Mouse (Mus musculus) myocyte (in vitro differentiated cells): ENCODE measurements around the gene Acsf3. TPM values are rescaled to one million over a fixed set of nuclear protein-coding genes. Genes with fewer than 3 reads are reported as not detected.

Experiments used
- H3K27me3 ChIP-seq: one replicate; pipeline ENCODE4 v1.6.1; 2011; ENCODE audit not compliant: control insufficient read depth, insufficient read depth, insufficient read length
- H3K36me3 ChIP-seq: one replicate; pipeline ENCODE4 v1.6.1; 2011; ENCODE audit not compliant: control insufficient read depth, insufficient read depth
- H3K4me2 ChIP-seq: one replicate; pipeline ENCODE4 v1.6.1; 2011; ENCODE audit warnings: low read depth, control low read depth
- H3K4me3 ChIP-seq: one replicate; pipeline ENCODE4 v1.5.1; 2011; ENCODE audit warnings: mild to moderate bottlenecking, control low read depth, moderate library complexity
- H3K79me2 ChIP-seq: one replicate; pipeline ENCODE4 v1.6.1; 2011; ENCODE audit not compliant: control insufficient read depth, insufficient read depth
- H3ac ChIP-seq: one replicate; pipeline ENCODE4 v1.6.1; 2011; ENCODE audit not compliant: control insufficient read depth, insufficient read length
- CEBPB ChIP-seq: IDR thresholded peaks from 2 replicates; pipeline ENCODE4 v1.6.1; 2011; ENCODE audit warnings: mild to moderate bottlenecking, moderate library complexity; ENCODE audit not compliant: poor library complexity, insufficient read depth, severe bottlenecking
- E2F4 ChIP-seq: IDR thresholded peaks from one replicate; pipeline ENCODE4 v1.6.1; 2011; ENCODE audit warnings: mild to moderate bottlenecking, control low read depth, moderate library complexity; ENCODE audit not compliant: insufficient read depth
- MAX ChIP-seq: IDR thresholded peaks from one replicate; pipeline ENCODE4 v1.6.1; 2011; ENCODE audit warnings: low read depth, mild to moderate bottlenecking, control low read depth
- MYOD1 ChIP-seq, 3 experiments: IDR thresholded peaks; one replicate each; pipeline ENCODE4 v1.6.1; 2011; ENCODE audit warnings: control low read depth in 2 of 3, low read depth in 2 of 3, mild to moderate bottlenecking in 2 of 3, moderate library complexity in 1 of 3; ENCODE audit not compliant: insufficient read length in 2 of 3, control insufficient read depth in 1 of 3
- MYOG ChIP-seq, 3 experiments: IDR thresholded peaks; one replicate each; pipeline ENCODE4 v1.6.1; 2011; ENCODE audit warnings: control low read depth in 2 of 3, low read depth in 2 of 3, mild to moderate bottlenecking in 2 of 3; ENCODE audit not compliant: insufficient read length in 2 of 3, control insufficient read depth in 1 of 3, insufficient read depth in 1 of 3
- POLR2A ChIP-seq: IDR thresholded peaks from one replicate; pipeline ENCODE4 v1.6.1; 2011; ENCODE audit warnings: low read depth, mild to moderate bottlenecking, control low read depth, moderate library complexity; ENCODE audit not compliant: insufficient read length
- POLR2AphosphoS2 ChIP-seq: IDR thresholded peaks from one replicate; pipeline ENCODE4 v1.6.1; 2011; ENCODE audit warnings: low read depth, control low read depth; ENCODE audit not compliant: insufficient read length
- REST ChIP-seq: IDR thresholded peaks from one replicate; pipeline ENCODE4 v1.6.1; 2011; ENCODE audit warnings: mild to moderate bottlenecking, control low read depth, moderate library complexity; ENCODE audit not compliant: insufficient read depth, insufficient read length
- SRF ChIP-seq: IDR thresholded peaks from one replicate; pipeline ENCODE4 v1.6.1; 2011; ENCODE audit warnings: low read depth; ENCODE audit not compliant: control insufficient read depth, insufficient read length
- TCF12 ChIP-seq: IDR thresholded peaks from one replicate; pipeline ENCODE4 v1.6.1; 2011; ENCODE audit warnings: mild to moderate bottlenecking, control low read depth; ENCODE audit not compliant: poor library complexity, insufficient read depth, severe bottlenecking
- TCF3 ChIP-seq: IDR thresholded peaks from one replicate; pipeline ENCODE4 v1.6.1; 2011; ENCODE audit warnings: low read depth, control low read depth; ENCODE audit not compliant: insufficient read length
- USF1 ChIP-seq: IDR thresholded peaks from one replicate; pipeline ENCODE4 v1.6.1; 2011; ENCODE audit warnings: low read depth, mild to moderate bottlenecking, control low read depth, moderate library complexity
- polyA plus RNA-seq: library from polyadenylated mRNA; unstranded; fragments of >200 nt; fragmentation: generic; extraction: Trizol; gene quantifications from one replicate; pipeline ENCODE4 v1.2.1, GENCODE M21; 2012; ENCODE audit warnings: missing spikeins

Acsf3 gene
- polyA plus RNA-seq, 1 experiment = 9.3 TPM

DNA sequence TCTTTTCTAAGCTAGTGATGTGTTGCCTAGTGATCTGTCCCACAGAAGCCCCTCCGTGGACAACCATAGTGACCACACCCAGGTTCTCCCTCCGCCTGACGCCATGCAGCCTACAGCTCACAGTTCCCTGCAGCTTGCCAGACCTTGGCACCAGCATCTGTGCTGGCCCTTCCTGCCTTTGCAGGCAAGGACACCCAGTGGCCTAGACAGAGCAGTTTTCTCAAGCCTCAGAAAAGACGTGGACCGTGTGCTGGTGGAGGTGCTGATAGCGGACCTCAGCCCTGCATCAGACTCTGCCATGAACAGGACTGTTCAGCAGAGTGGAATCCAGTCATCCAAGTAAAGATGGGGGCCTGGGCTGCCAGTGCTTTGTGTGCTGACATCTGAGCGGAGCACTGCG lies 35.1 kb downstream of the Acsf3 start:
- Histone ChIP-seq H3K4me2 (no peak overlapping the region), H3K79me2 (no peaks in the 10 kb centered on the region), H3ac (no peak overlapping the region), H3K4me3 (no peak overlapping the region), H3K27me3 (peaks cover 53% of the 10 kb centered on the region), H3K36me3 (no peaks in the 10 kb centered on the region)
- no peak for TF ChIP-seq POLR2AphosphoS2
- TF ChIP-seq MYOD1 (IDR thresholded peaks at IDR 0.05; ENCODE audit: control insufficient read depth in 1 of 3, insufficient read length in 2 of 3, low read depth in 2 of 3) = no peak
- no peak for TF ChIP-seq CEBPB
- TF ChIP-seq E2F4 = no peak
- TF ChIP-seq MAX = no peak
- TF ChIP-seq USF1 = no peak
- TF ChIP-seq TCF12 = no peak
- TF ChIP-seq SRF = no peak
- TF ChIP-seq REST = no peak
- TF ChIP-seq MYOG (IDR thresholded peaks at IDR 0.05; ENCODE audit: control insufficient read depth in 1 of 3, insufficient read depth in 1 of 3, insufficient read length in 2 of 3, low read depth in 2 of 3) = no peak
- TF ChIP-seq TCF3 = no peak
- TF ChIP-seq POLR2A = no peak

GRCm38 (mm10) chr8:122811870-122812494 lies 36.7 kb downstream of the Acsf3 start:
- peaks cover 54% of the 10 kb centered on the region for H3K27me3 ChIP-seq
- TF ChIP-seq CEBPB = no peak
- no peaks in the 10 kb centered on the region for H3K79me2 ChIP-seq

GRCm38 (mm10) chr8:122812610-122813250 lies 37.4 kb downstream of the Acsf3 start:
- no peak overlapping the region for H3ac ChIP-seq
- no peak overlapping the region for H3K4me2 ChIP-seq
- H3K79me2 ChIP-seq = no peaks in the 10 kb centered on the region
- H3K4me3 ChIP-seq = no peak overlapping the region
- peaks cover 56% of the 10 kb centered on the region for H3K27me3 ChIP-seq
- TF ChIP-seq POLR2AphosphoS2 = no peak
- TF ChIP-seq TCF3 = no peak
- no peak for TF ChIP-seq SRF
- no peak for TF ChIP-seq USF1
- no peak for TF ChIP-seq REST
- TF ChIP-seq MYOG (IDR thresholded peaks at IDR 0.05; ENCODE audit: control insufficient read depth in 1 of 3, insufficient read depth in 1 of 3, insufficient read length in 2 of 3, low read depth in 2 of 3) = no peak
- TF ChIP-seq MAX = no peak
- TF ChIP-seq TCF12 = no peak
- TF ChIP-seq E2F4 = no peak
- no peak for TF ChIP-seq POLR2A
- no peaks in the 10 kb centered on the region for H3K36me3 ChIP-seq

More at GRCm38 (mm10) chr8:122811870-122812494, 36.7 kb downstream of the Acsf3 start:
- Histone ChIP-seq H3K36me3 (no peaks in the 10 kb centered on the region), H3ac (no peak overlapping the region), H3K4me3 (no peak overlapping the region), H3K4me2 (no peak overlapping the region)

DNA sequence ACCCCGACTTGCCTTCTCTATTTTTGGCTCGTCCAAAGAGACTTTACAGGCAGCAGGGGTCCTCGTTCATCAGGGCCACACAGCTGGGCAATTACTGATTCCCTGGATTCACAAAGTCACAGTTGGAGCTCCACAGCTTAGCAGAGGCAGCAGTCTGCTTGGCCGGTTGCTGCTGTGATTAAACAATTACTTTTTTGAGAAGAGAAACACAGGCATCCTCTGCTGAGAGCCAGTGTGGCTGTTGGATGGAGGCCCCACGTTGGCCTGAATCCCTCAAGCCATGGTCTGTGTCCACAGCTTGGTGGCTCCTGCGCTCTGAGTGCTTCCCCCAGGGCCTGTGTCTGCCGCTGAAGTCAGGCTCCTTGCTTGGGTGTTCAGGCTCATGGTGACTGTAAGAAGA lies 39.3 kb downstream of the Acsf3 start:
- H3K79me2 ChIP-seq = no peaks in the 10 kb centered on the region

GRCm38 (mm10) chr8:122816965-122817364 lies 41.7 kb downstream of the Acsf3 start:
- no peak overlapping the region for H3ac ChIP-seq
- TF ChIP-seq POLR2AphosphoS2 (no peak), TCF12 (no peak), MYOD1 (IDR thresholded peaks at IDR 0.05; ENCODE audit: control insufficient read depth in 1 of 3, insufficient read length in 2 of 3, low read depth in 2 of 3) (no peak), SRF (no peak), MAX (no peak)
- H3K4me3 ChIP-seq = no peak overlapping the region
- H3K4me2 ChIP-seq = no peak overlapping the region
- peaks cover 45% of the 10 kb centered on the region for H3K27me3 ChIP-seq
- no peaks in the 10 kb centered on the region for H3K79me2 ChIP-seq
- H3K36me3 ChIP-seq = no peaks in the 10 kb centered on the region

More for the DNA sequence above, 39.3 kb downstream of the Acsf3 start:
- no peak for TF ChIP-seq TCF3
- no peak for TF ChIP-seq E2F4
- TF ChIP-seq USF1 = no peak
- no peak for TF ChIP-seq POLR2A
- no peak for TF ChIP-seq MYOD1 (IDR thresholded peaks at IDR 0.05; ENCODE audit: control insufficient read depth in 1 of 3, insufficient read length in 2 of 3, low read depth in 2 of 3)
- TF ChIP-seq TCF12 = no peak
- no peak for TF ChIP-seq POLR2AphosphoS2
- TF ChIP-seq CEBPB = no peak
- TF ChIP-seq MAX = no peak
- no peak for TF ChIP-seq REST
- TF ChIP-seq MYOG (IDR thresholded peaks at IDR 0.05; ENCODE audit: control insufficient read depth in 1 of 3, insufficient read depth in 1 of 3, insufficient read length in 2 of 3, low read depth in 2 of 3) = no peak
- TF ChIP-seq SRF = no peak
- peaks cover 59% of the 10 kb centered on the region for H3K27me3 ChIP-seq
- no peaks in the 10 kb centered on the region for H3K36me3 ChIP-seq
- H3K4me2 ChIP-seq = no peak overlapping the region
- H3ac ChIP-seq = no peak overlapping the region
- no peak overlapping the region for H3K4me3 ChIP-seq
